Mouse (Mus musculus): ENCODE data around the gene Ston2. TPM values are rescaled to one million over a fixed set of nuclear protein-coding genes. Genes with fewer than 3 reads are reported as not detected.

The Ston2 gene
- polyA plus RNA-seq (2014; fragmentation: Nextera tagmentation; extraction: Ambion mirVana): 13.7 and 16.5 TPM in 2 replicates

DNA sequence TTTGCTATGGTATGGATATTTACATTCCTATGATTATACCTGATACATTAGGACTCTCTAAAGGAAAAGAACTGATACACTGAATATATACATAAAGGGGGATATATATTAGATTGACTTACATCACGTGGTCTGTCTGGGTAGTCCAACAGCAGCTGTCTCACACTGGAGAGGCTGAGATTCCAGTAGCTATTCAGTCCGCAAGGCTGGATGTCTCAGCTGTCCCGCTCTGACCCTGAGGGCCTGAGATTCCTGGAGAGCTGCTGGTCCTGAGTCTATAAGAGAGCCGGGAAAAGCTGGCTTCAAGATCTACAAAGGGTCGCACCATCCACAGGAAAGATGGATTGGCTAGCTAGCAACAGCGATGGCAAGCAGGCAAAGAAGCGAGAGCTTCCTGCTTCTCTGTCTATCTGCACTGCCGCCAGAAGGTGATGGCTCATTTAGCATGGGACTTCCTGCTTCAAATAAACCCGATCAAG lies at the start of gene Ston2:
TSS of gene Ston2 (minus strand) at position 429 of the 479 bp plus-strand sequence.
- DNase-seq (ENCODE audit: low spot score) (no peak), ATAC-seq (replicated peaks; ENCODE audit: low FRiP score) (no peak)
- no peaks in the 10 kb centered on the region for H3K27me3 ChIP-seq (ENCODE audit: control insufficient read depth, insufficient read depth, low read length)
- no peaks in the 10 kb centered on the region for H3K36me3 ChIP-seq (ENCODE audit: control insufficient read depth, insufficient read depth, low read length)
- H3K4me3 ChIP-seq (ENCODE audit: low read depth, low read length): no peak within 1 kb of the TSS
- 89% methylated on average over 9 of the region's 9 CpGs for WGBS
- H3K4me2 ChIP-seq (ENCODE audit: low read depth, low read length, severe bottlenecking): no peak within 1 kb of the TSS
- no peaks in the 10 kb centered on the region for H3K4me1 ChIP-seq (replicated peaks; ENCODE audit: control insufficient read depth, insufficient read depth, low read length)
- no peaks in the 10 kb centered on the region for H3K9me3 ChIP-seq (ENCODE audit: control insufficient read depth, low read length)
- no peak within 1 kb of the TSS for H3K27ac ChIP-seq (ENCODE audit: low read depth, low read length)
- H3K9ac ChIP-seq (ENCODE audit: low read length): no peak within 1 kb of the TSS

- Histone ChIP-seq H3K9me3 (ENCODE audit: control insufficient read depth, low read length) (no peaks in the 10 kb centered on the region), H3K36me3 (ENCODE audit: control insufficient read depth, insufficient read depth, low read length) (peaks cover 3% of the 10 kb centered on the region; the same call in 1 of the 2 replicates)
- DNase-seq (ENCODE audit: low spot score): no peak
These were observed 49.3 kb upstream of the Ston2 start for GRCm38 (mm10) chr12:91837401-91838065.

GRCm38 (mm10) chr12:91833939-91834333 lies 45.7 kb upstream of the Ston2 start:
- H3K27me3 ChIP-seq (ENCODE audit: control insufficient read depth, insufficient read depth, low read length): no peaks in the 10 kb centered on the region
- ATAC-seq (replicated peaks; ENCODE audit: low FRiP score) (no peak), DNase-seq (ENCODE audit: low spot score) (no peak)
- 89% methylated on average over 5 of the region's 5 CpGs for WGBS
- H3K9ac ChIP-seq (ENCODE audit: low read length): no peak overlapping the region
- no peak overlapping the region for H3K4me2 ChIP-seq (ENCODE audit: low read depth, low read length, severe bottlenecking)
- no peak overlapping the region for H3K4me3 ChIP-seq (ENCODE audit: low read depth, low read length)
- peaks cover 3% of the 10 kb centered on the region; the same call in 1 of the 2 replicates for H3K36me3 ChIP-seq (ENCODE audit: control insufficient read depth, insufficient read depth, low read length)
- H3K9me3 ChIP-seq (ENCODE audit: control insufficient read depth, low read length): no peaks in the 10 kb centered on the region
- H3K4me1 ChIP-seq (replicated peaks; ENCODE audit: control insufficient read depth, insufficient read depth, low read length): no peaks in the 10 kb centered on the region
- no peak overlapping the region for H3K27ac ChIP-seq (ENCODE audit: low read depth, low read length)

More at GRCm38 (mm10) chr12:91837401-91838065, 49.3 kb upstream of the Ston2 start:
- ATAC-seq (replicated peaks; ENCODE audit: low FRiP score): no peak
- no peak overlapping the region for H3K9ac ChIP-seq (ENCODE audit: low read length)
- H3K27ac ChIP-seq (ENCODE audit: low read depth, low read length): no peak overlapping the region
- no peak overlapping the region for H3K4me2 ChIP-seq (ENCODE audit: low read depth, low read length, severe bottlenecking)
- no peaks in the 10 kb centered on the region for H3K4me1 ChIP-seq (replicated peaks; ENCODE audit: control insufficient read depth, insufficient read depth, low read length)
- 92% methylated on average over 7 of the region's 7 CpGs for WGBS
- H3K27me3 ChIP-seq (ENCODE audit: control insufficient read depth, insufficient read depth, low read length): no peaks in the 10 kb centered on the region
- H3K4me3 ChIP-seq (ENCODE audit: low read depth, low read length): no peak overlapping the region

DNA sequence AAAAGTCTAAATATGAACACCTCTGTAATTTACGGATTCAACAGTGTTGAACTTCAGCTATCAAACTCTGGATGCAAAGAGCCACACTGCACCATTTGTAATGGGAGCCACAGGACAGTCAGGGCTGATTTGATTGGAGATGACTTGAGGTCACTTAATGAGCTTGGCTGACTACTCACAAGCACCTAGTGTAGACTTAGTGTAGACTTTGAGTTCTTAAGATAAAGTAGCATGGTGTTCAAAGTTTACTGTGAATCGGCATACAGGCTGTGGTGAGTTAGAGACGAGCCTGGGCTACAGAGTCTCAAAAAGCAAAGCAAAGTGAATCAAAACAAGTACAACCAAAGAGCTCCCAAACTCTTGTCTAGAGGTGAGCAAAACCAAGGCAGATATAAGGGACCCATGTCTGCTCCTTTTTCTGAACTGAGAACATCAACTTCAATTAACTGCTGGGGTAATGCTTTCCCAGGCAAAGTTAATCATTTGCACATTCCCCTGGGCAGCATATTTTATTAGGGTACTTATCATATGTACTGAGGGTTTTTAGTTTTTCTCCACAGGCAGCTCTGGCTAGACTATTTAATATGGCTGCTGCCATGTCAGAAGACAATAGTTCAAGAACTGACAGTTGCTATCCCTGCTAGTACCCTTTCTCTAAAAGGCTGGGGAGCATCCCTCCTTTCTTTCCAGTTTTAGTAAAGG lies 45.2 kb upstream of the Ston2 start:
- H3K27ac ChIP-seq (ENCODE audit: low read depth, low read length): no peak overlapping the region
- no peak overlapping the region for H3K4me2 ChIP-seq (ENCODE audit: low read depth, low read length, severe bottlenecking)
- no peaks in the 10 kb centered on the region for H3K4me1 ChIP-seq (replicated peaks; ENCODE audit: control insufficient read depth, insufficient read depth, low read length)
- no peak overlapping the region for H3K9ac ChIP-seq (ENCODE audit: low read length)
- H3K4me3 ChIP-seq (ENCODE audit: low read depth, low read length): no peak overlapping the region
- no peaks in the 10 kb centered on the region for H3K27me3 ChIP-seq (ENCODE audit: control insufficient read depth, insufficient read depth, low read length)
- H3K36me3 ChIP-seq (ENCODE audit: control insufficient read depth, insufficient read depth, low read length): peaks cover 3% of the 10 kb centered on the region; the same call in 1 of the 2 replicates
- H3K9me3 ChIP-seq (ENCODE audit: control insufficient read depth, low read length): no peaks in the 10 kb centered on the region
- ATAC-seq (replicated peaks; ENCODE audit: low FRiP score): no peak
- DNase-seq (ENCODE audit: low spot score): no peak
- 94% methylated on average over 3 of the region's 3 CpGs for WGBS

- peaks cover 3% of the 10 kb centered on the region; the same call in 1 of the 2 replicates for H3K36me3 ChIP-seq (ENCODE audit: control insufficient read depth, insufficient read depth, low read length)
- H3K27ac ChIP-seq (ENCODE audit: low read depth, low read length): no peak overlapping the region
- 94% methylated on average over 7 of the region's 7 CpGs for WGBS
- H3K4me1 ChIP-seq (replicated peaks; ENCODE audit: control insufficient read depth, insufficient read depth, low read length): no peaks in the 10 kb centered on the region
- ATAC-seq (replicated peaks; ENCODE audit: low FRiP score) (no peak), DNase-seq (ENCODE audit: low spot score) (no peak)
- no peaks in the 10 kb centered on the region for H3K27me3 ChIP-seq (ENCODE audit: control insufficient read depth, insufficient read depth, low read length)
- H3K4me3 ChIP-seq (ENCODE audit: low read depth, low read length): no peak overlapping the region
- H3K9me3 ChIP-seq (ENCODE audit: control insufficient read depth, low read length): no peaks in the 10 kb centered on the region
- H3K4me2 ChIP-seq (ENCODE audit: low read depth, low read length, severe bottlenecking): no peak overlapping the region
- no peak overlapping the region for H3K9ac ChIP-seq (ENCODE audit: low read length)
These were observed 43.2 kb upstream of the Ston2 start for GRCm38 (mm10) chr12:91831410-91831809.

GRCm38 (mm10) chr12:91820461-91820860 lies 32.3 kb upstream of the Ston2 start:
- DNase-seq (ENCODE audit: low spot score) (no peak), ATAC-seq (replicated peaks; ENCODE audit: low FRiP score) (no peak)
- Histone ChIP-seq H3K4me1 (replicated peaks; ENCODE audit: control insufficient read depth, insufficient read depth, low read length) (no peaks in the 10 kb centered on the region), H3K36me3 (ENCODE audit: control insufficient read depth, insufficient read depth, low read length) (peaks cover 1% of the 10 kb centered on the region; the same call in 1 of the 2 replicates), H3K9me3 (ENCODE audit: control insufficient read depth, low read length) (no peaks in the 10 kb centered on the region), H3K4me3 (ENCODE audit: low read depth, low read length) (no peak overlapping the region), H3K4me2 (ENCODE audit: low read depth, low read length, severe bottlenecking) (no peak overlapping the region), H3K27ac (ENCODE audit: low read depth, low read length) (no peak overlapping the region), H3K27me3 (ENCODE audit: control insufficient read depth, insufficient read depth, low read length) (no peaks in the 10 kb centered on the region), H3K9ac (ENCODE audit: low read length) (no peak overlapping the region)
- WGBS: 95% methylated on average over 12 of the region's 12 CpGs

DNA sequence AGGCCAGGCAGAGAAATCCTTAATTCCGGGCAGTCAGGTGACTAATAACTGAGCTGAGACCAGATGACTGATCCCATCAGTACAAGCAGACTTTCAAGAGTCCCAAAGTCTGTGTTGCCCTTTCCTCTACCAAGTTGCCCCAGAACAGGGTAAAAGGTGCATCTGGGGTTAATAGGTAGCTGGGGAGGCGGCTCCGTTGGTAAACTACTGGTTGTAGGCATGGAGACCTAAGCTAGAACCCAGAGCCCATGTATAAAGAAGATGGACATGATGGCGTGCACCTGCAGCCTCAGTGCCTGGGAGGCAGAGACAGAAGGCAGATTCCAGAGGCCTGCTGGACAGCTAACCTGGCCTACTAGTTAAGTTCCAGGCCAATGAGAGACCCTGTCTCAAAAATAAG lies 30.5 kb upstream of the Ston2 start:
- Histone ChIP-seq H3K27ac (ENCODE audit: low read depth, low read length) (no peak overlapping the region), H3K4me3 (ENCODE audit: low read depth, low read length) (no peak overlapping the region), H3K9me3 (ENCODE audit: control insufficient read depth, low read length) (no peaks in the 10 kb centered on the region), H3K4me2 (ENCODE audit: low read depth, low read length, severe bottlenecking) (no peak overlapping the region), H3K36me3 (ENCODE audit: control insufficient read depth, insufficient read depth, low read length) (peaks cover 9% of the 10 kb centered on the region; the same call in 1 of the 2 replicates), H3K4me1 (replicated peaks; ENCODE audit: control insufficient read depth, insufficient read depth, low read length) (no peaks in the 10 kb centered on the region), H3K9ac (ENCODE audit: low read length) (no peak overlapping the region), H3K27me3 (ENCODE audit: control insufficient read depth, insufficient read depth, low read length) (no peaks in the 10 kb centered on the region)
- no peak for DNase-seq (ENCODE audit: low spot score)
- ATAC-seq (replicated peaks; ENCODE audit: low FRiP score): no peak
- WGBS: 89% methylated on average over 4 of the region's 4 CpGs

- H3K4me1 ChIP-seq (replicated peaks; ENCODE audit: control insufficient read depth, insufficient read depth, low read length): no peaks in the 10 kb centered on the region
- H3K9me3 ChIP-seq (ENCODE audit: control insufficient read depth, low read length): no peaks in the 10 kb centered on the region
- no peak overlapping the region for H3K9ac ChIP-seq (ENCODE audit: low read length)
- ATAC-seq (replicated peaks; ENCODE audit: low FRiP score) (peak; percentile 77), DNase-seq (ENCODE audit: low spot score) (peak; percentile 77)
- WGBS: 34% methylated on average over 10 of the region's 10 CpGs
- H3K4me3 ChIP-seq (ENCODE audit: low read depth, low read length): no peak overlapping the region
- H3K27me3 ChIP-seq (ENCODE audit: control insufficient read depth, insufficient read depth, low read length): no peaks in the 10 kb centered on the region
- no peak overlapping the region for H3K27ac ChIP-seq (ENCODE audit: low read depth, low read length)
- H3K4me2 ChIP-seq (ENCODE audit: low read depth, low read length, severe bottlenecking): no peak overlapping the region
- H3K36me3 ChIP-seq (ENCODE audit: control insufficient read depth, insufficient read depth, low read length): peaks cover 14% of the 10 kb centered on the region; the same call in 1 of the 2 replicates
These were observed 27.8 kb upstream of the Ston2 start for GRCm38 (mm10) chr12:91815990-91816389.
